Mouse (Mus musculus): ENCODE data around the gene Fcrlb.

- no peak for TF ChIP-seq CTCF (IDR thresholded peaks at IDR 0.05; ENCODE audit: control insufficient read depth, insufficient read depth, insufficient replicate concordance, low read depth, low read length)
- TF ChIP-seq POLR2A (IDR thresholded peaks at IDR 0.05; ENCODE audit: control insufficient read depth, low read depth, low read length), result no peak
Measured at GRCm38 (mm10) chr1:170868107-170868904, 44.4 kb downstream of the Fcrlb start.

Measured in testis, adult 2 months (tissue).